Mouse (Mus musculus) olfactory bulb, adult 2 months (tissue): ENCODE results near the gene Bcl2l14. TPM values are rescaled to one million over a fixed set of nuclear protein-coding genes. Genes with fewer than 3 reads are reported as not detected.

Source experiments
- H3K27ac ChIP-seq: fragments of 200-500 bp; 2 replicates; pipeline ENCODE4 v1.5.1; 2012; ENCODE audit warnings: low read depth, low read length; ENCODE audit not compliant: insufficient read depth
- H3K4me1 ChIP-seq: fragments of 200-500 bp; 2 replicates; pipeline ENCODE4 v1.6.1; 2012; ENCODE audit warnings: low read length; ENCODE audit not compliant: control insufficient read depth, insufficient read depth
- H3K4me3 ChIP-seq: fragments of 200-500 bp; 2 replicates; pipeline ENCODE4 v1.5.1; 2012; ENCODE audit warnings: mild to moderate bottlenecking, low read depth, low read length, moderate library complexity; ENCODE audit not compliant: insufficient read depth
- CTCF ChIP-seq: fragments of 200-500 bp; IDR thresholded peaks from 2 replicates; pipeline ENCODE4 v1.5.1; 2012; ENCODE audit warnings: low read depth, mild to moderate bottlenecking, low read length, moderate library complexity; ENCODE audit not compliant: insufficient read depth
- POLR2A ChIP-seq: fragments of 200-500 bp; IDR thresholded peaks from 2 replicates; pipeline ENCODE4 v1.6.1; 2012; ENCODE audit warnings: mild to moderate bottlenecking, low read depth, low read length, moderate library complexity; ENCODE audit not compliant: insufficient read depth
- WGBS: fragments of 180-500 bp; shearing (Covaris S2); methylation state at CpG from one replicate; pipeline ENCODE4 v1.1.7; 2018; 5-methylcytosine and 5-hydroxymethylcytosine counted together
- polyA plus RNA-seq: library from polyadenylated mRNA; stranded (reverse); fragments of >200 nt; gene quantifications from 2 replicates; pipeline ENCODE4 v1.2.4, GENCODE M21; 2012; ENCODE audit warnings: low replicate concordance; ENCODE audit not compliant: missing spikeins, insufficient read depth, insufficient read length

Gene Bcl2l14
- polyA plus RNA-seq, 1 experiment: not detected

DNA sequence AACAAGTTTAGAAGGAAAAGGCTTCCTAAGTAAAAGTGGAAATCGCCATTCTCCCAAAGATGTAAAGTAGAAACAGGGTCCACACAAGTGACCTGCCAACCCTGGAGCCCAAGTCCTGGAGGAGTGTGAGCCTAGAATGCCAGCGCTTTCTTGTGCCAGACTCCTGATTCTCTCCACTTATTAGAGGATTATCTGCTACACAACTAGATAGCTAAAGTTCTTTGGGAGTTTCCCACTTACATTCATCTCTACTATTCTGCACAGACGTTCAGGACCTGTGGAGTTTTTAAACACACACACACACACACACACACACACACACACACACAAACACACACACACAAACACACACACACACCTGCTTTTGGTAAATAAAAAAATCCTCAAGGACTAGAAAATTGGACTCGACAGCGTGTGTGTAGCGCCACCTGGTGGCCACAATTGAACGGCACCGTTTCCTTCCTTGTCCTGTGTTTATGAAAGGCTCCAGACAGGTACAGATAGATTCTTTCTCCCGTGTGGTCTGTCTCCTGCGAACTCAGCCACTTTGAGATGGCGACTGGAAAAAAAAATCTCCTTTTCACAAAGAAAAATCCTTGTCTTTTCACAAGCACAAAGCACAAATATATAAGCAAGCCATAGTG is 6.7 kb upstream of the Bcl2l14 start:
- TF ChIP-seq CTCF: peak; percentile 79
- TF ChIP-seq POLR2A: no peak
- H3K4me1 ChIP-seq: peaks cover 6% of the 10 kb centered on the region
- WGBS: 10% methylated on average over 11 of the region's 11 CpGs
- H3K27ac ChIP-seq: no peak overlapping the region
- no peak overlapping the region for H3K4me3 ChIP-seq

DNA sequence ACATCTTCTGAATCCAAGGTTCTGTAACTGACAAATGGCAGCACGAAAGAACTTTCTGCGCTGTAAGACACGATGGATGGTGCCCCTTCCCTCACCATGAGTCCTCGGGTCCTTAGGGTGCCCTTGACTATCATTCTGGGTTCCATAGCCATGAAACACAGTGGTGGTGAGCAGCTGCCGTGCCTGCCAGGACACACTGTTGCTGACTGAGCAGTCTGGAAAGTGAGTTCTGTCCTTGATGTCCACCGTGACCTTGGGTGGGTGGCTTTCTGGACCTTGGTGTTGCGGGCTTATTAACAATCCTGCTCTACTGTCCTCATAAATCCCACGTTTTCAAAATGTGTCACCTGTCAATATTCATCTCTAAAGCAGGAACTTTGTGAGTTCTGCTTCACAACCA is 6.2 kb upstream of the Bcl2l14 start:
- 70% methylated on average over 8 of the region's 8 CpGs for WGBS
- no peak overlapping the region for H3K27ac ChIP-seq
- TF ChIP-seq POLR2A (no peak), CTCF (no peak)
- no peak overlapping the region for H3K4me3 ChIP-seq
- peaks cover 6% of the 10 kb centered on the region for H3K4me1 ChIP-seq

DNA sequence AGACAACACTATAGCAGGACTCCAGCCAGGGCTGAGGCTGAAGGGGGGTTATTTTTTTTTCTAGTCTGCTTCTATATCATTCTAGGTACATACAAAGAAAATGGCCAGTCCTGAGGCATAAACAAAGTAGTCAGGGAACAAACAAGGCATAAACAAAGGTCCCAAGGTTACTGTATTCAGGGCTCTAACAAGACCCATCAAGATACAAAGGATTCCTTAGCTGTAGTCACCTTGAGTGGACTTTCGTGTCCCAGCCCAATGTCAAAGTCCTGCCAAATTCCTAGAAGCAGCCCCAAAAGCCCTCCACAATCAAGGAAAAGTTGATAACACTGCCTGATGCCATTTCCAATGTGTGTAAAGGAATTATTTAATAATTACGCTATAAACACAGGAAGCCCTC is 5.3 kb upstream of the Bcl2l14 start:
- no peak for TF ChIP-seq POLR2A
- TF ChIP-seq CTCF: no peak
- H3K4me3 ChIP-seq: no peak overlapping the region
- 79% methylated on average over 2 of the region's 2 CpGs for WGBS
- H3K27ac ChIP-seq: no peak overlapping the region
- peaks cover 6% of the 10 kb centered on the region for H3K4me1 ChIP-seq

- Histone ChIP-seq H3K4me3 (no peak overlapping the region), H3K27ac (no peak overlapping the region), H3K4me1 (no peaks in the 10 kb centered on the region)
- TF ChIP-seq POLR2A: no peak
- TF ChIP-seq CTCF: peak; percentile 45; the same call in 1 of the 2 replicates
- 50% methylated on average over 16 of the region's 16 CpGs for WGBS
These were observed 7.0 kb downstream of the Bcl2l14 start for GRCm38 (mm10) chr6:134402914-134403683.

GRCm38 (mm10) chr6:134403684-134404070 is 7.6 kb downstream of the Bcl2l14 start:
- TF ChIP-seq POLR2A (no peak), CTCF (no peak)
- Histone ChIP-seq H3K27ac (no peak overlapping the region), H3K4me3 (no peak overlapping the region), H3K4me1 (no peaks in the 10 kb centered on the region)
- 92% methylated on average over 9 of the region's 9 CpGs for WGBS

GRCm38 (mm10) chr6:134407226-134407625 is 11.1 kb downstream of the Bcl2l14 start:
- no peak overlapping the region for H3K27ac ChIP-seq
- no peak overlapping the region for H3K4me3 ChIP-seq
- no peaks in the 10 kb centered on the region for H3K4me1 ChIP-seq
- TF ChIP-seq CTCF (no peak), POLR2A (no peak)
- 75% methylated on average over 5 of the region's 5 CpGs for WGBS

- H3K4me3 ChIP-seq: no peak overlapping the region
- 62% methylated on average over 18 of the region's 18 CpGs for WGBS
- no peak overlapping the region for H3K27ac ChIP-seq
- H3K4me1 ChIP-seq: no peaks in the 10 kb centered on the region
- TF ChIP-seq POLR2A (no peak), CTCF (no peak)
These were observed 17.8 kb downstream of the Bcl2l14 start for GRCm38 (mm10) chr6:134413706-134414531.

GRCm38 (mm10) chr6:134414532-134414883 is 18.4 kb downstream of the Bcl2l14 start:
- H3K27ac ChIP-seq: no peak overlapping the region
- H3K4me3 ChIP-seq: no peak overlapping the region
- TF ChIP-seq POLR2A (no peak), CTCF (no peak)
- WGBS: 81% methylated on average over 4 of the region's 4 CpGs
- no peaks in the 10 kb centered on the region for H3K4me1 ChIP-seq

DNA sequence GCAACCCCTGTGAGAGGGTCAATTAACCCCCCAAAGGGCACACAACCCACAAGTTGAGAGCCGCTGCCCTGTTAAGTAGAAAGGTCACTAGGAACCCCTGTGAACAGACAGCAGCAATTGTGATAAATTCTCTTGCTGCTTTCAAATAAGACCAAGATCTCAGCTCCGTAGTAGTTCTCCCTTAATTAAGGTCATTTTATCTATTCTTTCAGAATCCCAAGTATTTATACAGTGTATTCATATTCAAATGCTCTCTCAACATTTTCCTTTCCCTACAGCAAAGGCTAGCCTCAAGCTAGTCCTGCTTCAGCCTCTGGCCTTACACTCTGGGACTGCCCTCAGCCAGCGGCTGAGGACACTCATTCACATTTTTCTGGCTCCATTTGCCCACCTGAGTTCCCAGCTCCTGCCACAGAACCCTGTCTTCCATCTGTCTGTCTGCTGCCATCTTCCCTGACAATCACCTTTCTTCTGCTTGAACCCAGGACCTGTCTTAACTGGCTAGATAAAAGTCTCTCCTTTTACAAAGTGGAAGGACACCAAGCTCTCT is 20.5 kb downstream of the Bcl2l14 start:
- no peak for TF ChIP-seq CTCF
- TF ChIP-seq POLR2A: no peak
- Histone ChIP-seq H3K4me3 (no peak overlapping the region), H3K4me1 (no peaks in the 10 kb centered on the region), H3K27ac (no peak overlapping the region)
- 69% methylated on average over 3 of the region's 3 CpGs for WGBS
